Mouse (Mus musculus): ENCODE measurements at regions not wholly inside any gene's neighbourhood (a gene's known extent, or its start where the extent isn't known, plus 50 kb on each side); places are given as distances from the start of the nearest gene placed in this dataset.

DNA sequence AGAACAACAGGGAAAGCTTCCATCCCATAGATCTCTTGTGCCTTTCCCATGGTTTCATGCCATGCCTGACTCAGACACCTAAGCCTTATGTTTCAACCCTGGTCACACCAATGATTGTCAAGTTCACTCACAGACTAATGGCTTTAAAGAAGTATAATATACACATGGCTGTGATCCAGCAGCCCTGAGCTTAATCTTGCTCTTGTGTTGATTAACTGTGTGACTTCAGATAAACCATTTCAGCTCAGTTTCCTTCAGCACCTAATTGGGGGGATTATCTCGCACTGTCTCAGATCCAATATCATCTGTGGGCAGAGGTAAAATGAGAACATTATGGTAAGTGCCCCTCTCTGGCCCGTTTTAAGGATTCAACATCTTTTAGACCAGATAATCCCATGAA is 223.9 kb upstream of the Pard3b start:
- TF ChIP-seq CTCF (IDR thresholded peaks at IDR 0.05): no peak
- no peak for TF ChIP-seq EP300 (IDR thresholded peaks at IDR 0.05; ENCODE audit: insufficient read depth, low read depth, low read length)
- TF ChIP-seq POLR2A (IDR thresholded peaks at IDR 0.05; ENCODE audit: insufficient read depth, low read depth, low read length): no peak

Measured in heart, adult 2 months (tissue).